In the genomic region with DNA sequence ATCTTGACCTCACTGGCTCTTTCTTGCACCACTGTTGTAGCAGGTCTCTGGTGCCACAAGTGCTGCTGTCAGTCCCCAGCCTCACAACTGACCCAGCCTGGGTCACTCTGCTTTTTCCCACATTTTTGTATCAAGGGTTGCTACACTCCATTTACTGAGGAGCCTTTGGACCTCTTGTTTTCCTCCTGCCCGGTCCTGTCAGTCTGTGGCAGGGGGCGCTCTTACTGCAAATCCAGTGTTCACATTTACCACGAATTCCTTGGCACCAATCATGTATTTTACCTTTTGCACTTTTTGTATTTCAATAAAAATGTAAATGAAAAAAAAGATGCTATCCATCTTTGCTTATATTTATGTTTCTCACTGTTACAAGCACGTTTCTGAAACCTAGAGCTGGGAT, we compare ENCODE assay signal across 6 mouse cellular contexts.
DNase-seq lines count a peak whose midpoint lies in the region; TF ChIP-seq lines count a peak whose summit lies in the region.
"Not testable (repeated sequence)": the region's sequence is repeated elsewhere in the genome, so short reads cannot be mapped to it uniquely, and the experiment has no call there.

No protein-coding gene starts in this region.

- TF ChIP-seq POLR2A in CH12.LX (IDR thresholded peaks at IDR 0.05; ENCODE audit: low read depth, low read length); thymus, adult 2 months (IDR thresholded peaks at IDR 0.05; ENCODE audit: control insufficient read depth, extremely low read depth, insufficient read depth, low read length, poor library complexity): not testable (repeated sequence)

- not testable (repeated sequence) for H3K9me3 ChIP-seq in CH12.LX (replicated peaks; ENCODE audit: low read length)

- not testable (repeated sequence) for H3K4me1 ChIP-seq in CH12.LX (ENCODE audit: control insufficient read depth in 1 of 2, insufficient read depth in 2 of 2); thymus, adult 2 months (replicated peaks; ENCODE audit: control insufficient read depth, insufficient read depth, low read length)

- dilution Hi-C loops in CH12.LX (cut with MboI; ENCODE audit: extremely low pct_ligation_motif_present, extremely low pct_unique_long_range_greater_than_20kb, low sequenced_read_pairs), result not testable (repeated sequence)

- not testable (repeated sequence) for TF ChIP-seq EP300 in CH12.LX (IDR thresholded peaks at IDR 0.05; ENCODE audit: low read length)

- not testable (repeated sequence) for H3K9ac ChIP-seq in CH12.LX (ENCODE audit: insufficient read depth, low read depth)

- TF ChIP-seq CTCF in CH12.LX (conservative IDR thresholded peaks at IDR 0.05 in 1 of 2, IDR thresholded peaks at IDR 0.05 in 1 of 2; ENCODE audit: low read depth in 2 of 2, low read length in 2 of 2), result peak in 1 of 2 experiments; percentile 35; a peak in 1 of 4 replicates
- 0 out of 2 replicates have a peak, but pooled peaks have one; percentile 9 for TF ChIP-seq CTCF in layer of hippocampus, adult 2 months (conservative IDR thresholded peaks at IDR 0.05)
- not testable (repeated sequence) for TF ChIP-seq CTCF in thymus, adult 2 months (IDR thresholded peaks at IDR 0.05; ENCODE audit: borderline replicate concordance, control insufficient read depth, extremely low read depth, insufficient read depth, low read length, poor library complexity)

- not testable (repeated sequence) for H3K4me3 ChIP-seq in CH12.LX (replicated peaks in 1 of 3; ENCODE audit: low read depth in 2 of 3, low read length in 2 of 3, poor library complexity in 1 of 3); layer of hippocampus, adult 2 months; thymus, adult 2 months (ENCODE audit: control insufficient read depth, insufficient read depth, low read length)

- peaks cover 0 to 12% of the 10 kb centered on the region in 2 experiments for H3K36me3 ChIP-seq in CH12.LX (replicated peaks in 1 of 2; ENCODE audit: control insufficient read depth in 1 of 2, insufficient read depth in 1 of 2, low read length in 1 of 2)
- H3K36me3 ChIP-seq in thymus, adult 2 months (ENCODE audit: control insufficient read depth, insufficient read depth, low read length), result not testable (repeated sequence)

- H3K4me2 ChIP-seq in CH12.LX (ENCODE audit: insufficient read depth, low read depth, poor library complexity, severe bottlenecking), result not testable (repeated sequence)

- not testable (repeated sequence) for H3K27ac ChIP-seq in CH12.LX (ENCODE audit: insufficient read depth, low read depth); layer of hippocampus, adult 2 months; thymus, adult 2 months (ENCODE audit: control insufficient read depth, insufficient read depth, low read length)

- TF ChIP-seq RAD21 in CH12.LX (IDR thresholded peaks at IDR 0.05; ENCODE audit: low read depth, low read length), result not testable (repeated sequence)

- in situ Hi-C loops in CH12.LX (cut with MboI; ENCODE audit: low pct_ligation_motif_present, low pct_unique_long_range_greater_than_20kb, low sequenced_read_pairs), result loop anchor here (25.0 kb wide), 1 partner anchor 274 kb away; no protein-coding TSS in a partner anchor

- WGBS in thymus, adult 2 months, result 70% methylated on average over 4 of the region's 4 CpGs

- not testable (repeated sequence) for DNase-seq in CH12.LX (ENCODE audit: extremely low read depth); layer of hippocampus, adult 2 months (ENCODE audit: low spot score in 2 of 2)
- DNase-seq in heart, adult 11 months, result peak; percentile 63
- peak; percentile 39 for DNase-seq in thymus, adult 2 months
- DNase-seq in thymus, postnatal 14 days, result peak; percentile 64
- DNase-seq in thymus, postnatal 36 days, result peak; percentile 43 to 52

- not testable (repeated sequence) for H3K27me3 ChIP-seq in CH12.LX (replicated peaks); thymus, adult 2 months (ENCODE audit: control insufficient read depth, insufficient read depth, low read length)

- H3K79me2 ChIP-seq in CH12.LX (replicated peaks; ENCODE audit: control insufficient read depth, extremely low read depth, insufficient read depth, poor library complexity, severe bottlenecking), result not testable (repeated sequence)

TF ChIP-seq in CH12.LX, 34 proteins besides CTCF, POLR2A, EP300 and RAD21:
- TF ChIP-seq SMC3 (IDR thresholded peaks at IDR 0.05; ENCODE audit: low read depth, low read length), result peak; percentile 19; the same call in 1 of the 2 replicates
